Mouse (Mus musculus) macrophage (primary cell): ENCODE results near the gene Rpf2. TPM values are rescaled to one million over a fixed set of nuclear protein-coding genes. Genes with fewer than 3 reads are reported as not detected.

Source experiments
- H3K27ac ChIP-seq: fragments of 350-480 bp; formaldehyde crosslinking; 2 replicates; pipeline ENCODE4 v1.9.0; 2021
- H3K36me3 ChIP-seq: fragments of 350-480 bp; formaldehyde crosslinking; 2 replicates; pipeline ENCODE4 v1.9.0; 2021; ENCODE audit errors: inconsistent target
- H3K4me3 ChIP-seq: fragments of 350-480 bp; formaldehyde crosslinking; 2 replicates; pipeline ENCODE4 v1.9.0; 2021; ENCODE audit errors: inconsistent target
- H3K79me2 ChIP-seq: fragments of 350-480 bp; formaldehyde crosslinking; 2 replicates; pipeline ENCODE4 v1.9.0; 2021; ENCODE audit errors: inconsistent target
- WGBS: methylation state at CpG from one replicate; pipeline ENCODE4 v1.1.7; 2026; ENCODE audit warnings: inconsistent platforms; ENCODE audit not compliant: missing documents; 5-methylcytosine and 5-hydroxymethylcytosine counted together
- polyA plus RNA-seq: library from polyadenylated mRNA; stranded (reverse); fragments of 250-400 nt; gene quantifications from 3 replicates; pipeline ENCODE4 v1.2.4, GENCODE M21; 2018; ENCODE audit warnings: inconsistent platforms

Rpf2 gene
- polyA plus RNA-seq, 1 experiment from 2014 or later: 56.1 TPM

- WGBS: 78% methylated on average over 3 of the region's 3 CpGs
- H3K27ac ChIP-seq: no peak overlapping the region
- no peaks in the 10 kb centered on the region for H3K79me2 ChIP-seq
- peaks cover 12% of the 10 kb centered on the region; the same call in 1 of the 2 replicates for H3K36me3 ChIP-seq
- H3K4me3 ChIP-seq: no peak overlapping the region
Measured at GRCm38 (mm10) chr10:40218874-40219273, 28.0 kb downstream of the Rpf2 start.

- WGBS: 48% methylated on average over 13 of the region's 13 CpGs
- Histone ChIP-seq H3K27ac (no peak overlapping the region), H3K79me2 (no peaks in the 10 kb centered on the region), H3K4me3 (no peak overlapping the region), H3K36me3 (no peaks in the 10 kb centered on the region)
Measured at GRCm38 (mm10) chr10:40212443-40213169, 34.2 kb downstream of the Rpf2 start.

GRCm38 (mm10) chr10:40195001-40195400 lies 51.8 kb downstream of the Rpf2 start:
- H3K4me3 ChIP-seq: no peak overlapping the region
- H3K27ac ChIP-seq: no peak overlapping the region
- no peaks in the 10 kb centered on the region for H3K79me2 ChIP-seq
- H3K36me3 ChIP-seq: no peaks in the 10 kb centered on the region
- WGBS: 96% methylated on average over 6 of the region's 6 CpGs

GRCm38 (mm10) chr10:40192010-40192935 lies 54.6 kb downstream of the Rpf2 start:
- Histone ChIP-seq H3K4me3 (peak overlapping the region; percentile 7; the same call in 1 of the 2 replicates), H3K27ac (no peak overlapping the region), H3K79me2 (no peaks in the 10 kb centered on the region), H3K36me3 (no peaks in the 10 kb centered on the region)
- 16% methylated on average over 18 of the region's 18 CpGs for whole genome bisulfite sequencing

- H3K79me2 ChIP-seq: no peaks in the 10 kb centered on the region
- WGBS: 7% methylated on average over 22 of the region's 22 CpGs
- no peak overlapping the region for H3K27ac ChIP-seq
- H3K36me3 ChIP-seq: no peaks in the 10 kb centered on the region
- peak overlapping the region; percentile 7; the same call in 1 of the 2 replicates for H3K4me3 ChIP-seq
Measured at GRCm38 (mm10) chr10:40191338-40191979, 55.4 kb downstream of the Rpf2 start.

- H3K27ac ChIP-seq: no peak overlapping the region
- WGBS: 29% methylated on average over 8 of the region's 8 CpGs
- no peaks in the 10 kb centered on the region for H3K79me2 ChIP-seq
- no peaks in the 10 kb centered on the region for H3K36me3 ChIP-seq
- no peak overlapping the region for H3K4me3 ChIP-seq
Measured at GRCm38 (mm10) chr10:40190871-40191270, 56.0 kb downstream of the Rpf2 start.

- Histone ChIP-seq H3K27ac (no peak overlapping the region), H3K4me3 (no peak overlapping the region), H3K36me3 (no peaks in the 10 kb centered on the region), H3K79me2 (no peaks in the 10 kb centered on the region)
- WGBS: 10% methylated on average over 2 of the region's 2 CpGs
Measured at GRCm38 (mm10) chr10:40189689-40190088, 57.1 kb downstream of the Rpf2 start.

- 97% methylated on average over 3 of the region's 3 CpGs for WGBS
- Histone ChIP-seq H3K27ac (no peak overlapping the region), H3K79me2 (no peaks in the 10 kb centered on the region), H3K36me3 (no peaks in the 10 kb centered on the region), H3K4me3 (no peak overlapping the region)
Measured at GRCm38 (mm10) chr10:40188831-40189230, 58.0 kb downstream of the Rpf2 start.

GRCm38 (mm10) chr10:40185956-40186355 lies 60.9 kb downstream of the Rpf2 start:
- Histone ChIP-seq H3K4me3 (no peak overlapping the region), H3K36me3 (no peaks in the 10 kb centered on the region), H3K27ac (no peak overlapping the region), H3K79me2 (no peaks in the 10 kb centered on the region)

GRCm38 (mm10) chr10:40180011-40180410 lies 66.8 kb downstream of the Rpf2 start:
- Histone ChIP-seq H3K36me3 (no peaks in the 10 kb centered on the region), H3K4me3 (no peak overlapping the region), H3K79me2 (no peaks in the 10 kb centered on the region), H3K27ac (no peak overlapping the region)
- 63% methylated on average over 2 of the region's 2 CpGs for WGBS

GRCm38 (mm10) chr10:40179142-40179541 lies 67.7 kb downstream of the Rpf2 start:
- Histone ChIP-seq H3K4me3 (no peak overlapping the region), H3K27ac (no peak overlapping the region)
- WGBS: 93% methylated on average over 5 of the region's 5 CpGs

GRCm38 (mm10) chr10:40177323-40177962 lies 69.4 kb downstream of the Rpf2 start:
- H3K79me2 ChIP-seq: no peaks in the 10 kb centered on the region
- no peaks in the 10 kb centered on the region for H3K36me3 ChIP-seq
- H3K27ac ChIP-seq: no peak overlapping the region
- H3K4me3 ChIP-seq: no peak overlapping the region
- WGBS: 63% methylated on average over 6 of the region's 6 CpGs

More at GRCm38 (mm10) chr10:40179142-40179541, 67.7 kb downstream of the Rpf2 start:
- no peaks in the 10 kb centered on the region for H3K79me2 ChIP-seq
- no peaks in the 10 kb centered on the region for H3K36me3 ChIP-seq
